Mouse (Mus musculus) forebrain, embryonic 13.5 days (tissue): ENCODE data around the gene Olfr291. TPM values are rescaled to one million over a fixed set of nuclear protein-coding genes. Genes with fewer than 3 reads are reported as not detected.

Source experiments
- ATAC-seq: fragments of 200-750 bp; cut with Nextera tagmentation; 2 replicates; pipeline ENCODE4 v1.8.0; 2017
- H3K27ac ChIP-seq: fragments of 300-500 bp; sonication (generic); 2 replicates; pipeline ENCODE4 v1.5.1; 2015; ENCODE audit warnings: inconsistent platforms, mild to moderate bottlenecking, moderate library complexity
- H3K27me3 ChIP-seq: fragments of 300-500 bp; sonication (generic); 2 replicates; pipeline ENCODE4 v1.6.1; 2015; ENCODE audit warnings: mild to moderate bottlenecking, inconsistent platforms
- H3K36me3 ChIP-seq: fragments of 300-500 bp; sonication (generic); 2 replicates; pipeline ENCODE4 v1.6.1; 2015; ENCODE audit warnings: mild to moderate bottlenecking, inconsistent platforms; ENCODE audit not compliant: poor library complexity, severe bottlenecking
- H3K4me1 ChIP-seq: fragments of 300-500 bp; sonication (generic); 2 replicates; pipeline ENCODE4 v1.6.1; 2015; ENCODE audit warnings: inconsistent platforms
- H3K4me2 ChIP-seq: fragments of 300-500 bp; sonication (generic); 2 replicates; pipeline ENCODE4 v1.6.1; 2015; ENCODE audit warnings: inconsistent platforms, mild to moderate bottlenecking, moderate library complexity
- H3K4me3 ChIP-seq: fragments of 300-500 bp; sonication (generic); 2 replicates; pipeline ENCODE4 v1.5.1; 2015; ENCODE audit warnings: mild to moderate bottlenecking, inconsistent platforms
- H3K9ac ChIP-seq: fragments of 300-500 bp; sonication (generic); 2 replicates; pipeline ENCODE4 v1.6.1; 2015; ENCODE audit warnings: mild to moderate bottlenecking, inconsistent platforms
- H3K9me3 ChIP-seq: fragments of 300-500 bp; sonication (generic); replicated peaks from 2 replicates; pipeline ENCODE4 v1.6.1; 2016; ENCODE audit warnings: inconsistent platforms
- WGBS: fragments of 180-500 bp; shearing (Covaris S2); methylation state at CpG from one replicate; pipeline ENCODE4 v1.1.7; 2015; 5-methylcytosine and 5-hydroxymethylcytosine counted together
- polyA plus RNA-seq: library from polyadenylated mRNA; unstranded; fragments of >200 nt; fragmentation: Nextera tagmentation; extraction: Ambion mirVana; gene quantifications from 2 replicates; pipeline ENCODE4 v1.2.1, GENCODE M21; 2015

Gene Olfr291
- not detected in 2 replicates for polyA plus RNA-seq

- Histone ChIP-seq H3K36me3 (no peaks in the 10 kb centered on the region), H3K9ac (no peak within 1 kb of the TSS), H3K9me3 (no peaks in the 10 kb centered on the region), H3K4me3 (no peak within 1 kb of the TSS), H3K27ac (no peak within 1 kb of the TSS), H3K4me2 (no peak within 1 kb of the TSS), H3K27me3 (no peaks in the 10 kb centered on the region), H3K4me1 (no peaks in the 10 kb centered on the region)
- 82% methylated on average over 2 of the region's 2 CpGs for WGBS
- no peak for ATAC-seq
These were observed at the start of gene Olfr291 for GRCm38 (mm10) chr7:84853253-84853652. TSS of gene Olfr291 (plus strand) at chr7:84853553.

GRCm38 (mm10) chr7:84805224-84805623 is 48.1 kb upstream of the Olfr291 start:
- Histone ChIP-seq H3K27me3 (no peaks in the 10 kb centered on the region), H3K9me3 (no peaks in the 10 kb centered on the region), H3K4me3 (no peak overlapping the region), H3K27ac (no peak overlapping the region), H3K4me1 (no peaks in the 10 kb centered on the region), H3K36me3 (no peaks in the 10 kb centered on the region), H3K9ac (no peak overlapping the region), H3K4me2 (no peak overlapping the region)
- 40% methylated on average over 1 of the region's 1 CpGs for WGBS
- ATAC-seq: no peak

GRCm38 (mm10) chr7:84806159-84806558 is 47.2 kb upstream of the Olfr291 start:
- Histone ChIP-seq H3K27ac (no peak overlapping the region), H3K4me1 (no peaks in the 10 kb centered on the region), H3K9ac (no peak overlapping the region), H3K9me3 (no peaks in the 10 kb centered on the region; the same call in 1 of the 2 replicates), H3K4me2 (no peak overlapping the region), H3K36me3 (no peaks in the 10 kb centered on the region), H3K4me3 (no peak overlapping the region), H3K27me3 (no peaks in the 10 kb centered on the region)
- WGBS: 92% methylated on average over 4 of the region's 4 CpGs
- no peak for ATAC-seq

- Histone ChIP-seq H3K27me3 (no peaks in the 10 kb centered on the region), H3K27ac (no peak overlapping the region), H3K9ac (no peak overlapping the region), H3K36me3 (no peaks in the 10 kb centered on the region), H3K4me2 (no peak overlapping the region), H3K4me1 (no peaks in the 10 kb centered on the region), H3K4me3 (no peak overlapping the region), H3K9me3 (peaks cover 11% of the 10 kb centered on the region; the same call in 1 of the 2 replicates)
- 53% methylated on average over 1 of the region's 1 CpGs for WGBS
- no peak for ATAC-seq
These were observed 31.2 kb downstream of the Olfr291 start for GRCm38 (mm10) chr7:84884530-84884929.

Other genes with a start within 250 kb of the Olfr291 start
- 3.6 TPM in 2 replicates for gene Fah, start 246.8 kb upstream of the Olfr291 start, polyA plus RNA-seq
- gene Zfand6, start 163.6 kb upstream of the Olfr291 start, polyA plus RNA-seq: 199 and 220 TPM in 2 replicates
- not detected in 2 replicates for gene Vmn2r65, start 110.6 kb downstream of the Olfr291 start, polyA plus RNA-seq
- not detected in 2 replicates for gene Vmn2r66, start 158.7 kb downstream of the Olfr291 start, polyA plus RNA-seq